Mouse (Mus musculus): ENCODE results near the gene Dhx29.

The Dhx29 gene

GRCm38 (mm10) chr13:112927287-112928001, at the start of gene Dhx29, which contains the start of gene Mtrex:
Gene Dhx29 (plus strand): TSS chr13:112927454.
Gene Mtrex (minus strand): TSS chr13:112927398.
- in situ Hi-C loops (cut with MboI, MseI), result loop anchor here in 1 of 2 experiments (5.0 kb wide), 1 partner anchor 110 kb away; the partner anchor contains the start of gene Cdc20b

- in situ Hi-C loops (cut with MboI, MseI), result loop anchor here in 1 of 2 experiments (10.0 kb wide), 1 partner anchor 212 kb away; no protein-coding TSS in a partner anchor
These were observed 40.0 kb upstream of the Dhx29 start for GRCm38 (mm10) chr13:112887234-112887633.

GRCm38 (mm10) chr13:112902176-112902575, 25.1 kb upstream of the Dhx29 start:
- in situ Hi-C loops (cut with MboI, MseI), result loop anchor here in 1 of 2 experiments (10.0 to 25.0 kb wide), 2 partner anchors 227 to 1140 kb away; no protein-coding TSS in a partner anchor

GRCm38 (mm10) chr13:112909663-112910062, 17.6 kb upstream of the Dhx29 start:
- in situ Hi-C loops (cut with MboI, MseI), result loop anchor here in 1 of 2 experiments (5.0 to 25.0 kb wide), 3 partner anchors 37 to 1147 kb away; no protein-coding TSS in a partner anchor

- in situ Hi-C loops (cut with MboI, MseI), result loop anchor here in 1 of 2 experiments (5.0 to 25.0 kb wide), 2 partner anchors 38 to 1148 kb away; no protein-coding TSS in a partner anchor
These were observed 16.8 kb upstream of the Dhx29 start for GRCm38 (mm10) chr13:112910434-112910833.

GRCm38 (mm10) chr13:112919141-112919865, 8.0 kb upstream of the Dhx29 start:
- in situ Hi-C loops (cut with MboI, MseI), result loop anchor here in 1 of 2 experiments (25.0 kb wide), 1 partner anchor 1157 kb away; no protein-coding TSS in a partner anchor

- in situ Hi-C loops (cut with MboI, MseI), result loop anchor here in 1 of 2 experiments (25.0 kb wide), 1 partner anchor 1159 kb away; no protein-coding TSS in a partner anchor
These were observed 6.3 kb upstream of the Dhx29 start for GRCm38 (mm10) chr13:112920906-112921305.

- in situ Hi-C loops (cut with MboI, MseI), result loop anchor here in 1 of 2 experiments (5.0 kb wide), 1 partner anchor 112 kb away; the partner anchor contains the start of gene Cdc20b
These were observed 2.0 kb upstream of the Dhx29 start for GRCm38 (mm10) chr13:112925266-112925665.

GRCm38 (mm10) chr13:112925976-112926375, 1.3 kb upstream of the Dhx29 start:
- in situ Hi-C loops (cut with MboI, MseI), result loop anchor here in 1 of 2 experiments (5.0 kb wide), 1 partner anchor 111 kb away; the partner anchor contains the start of gene Cdc20b

GRCm38 (mm10) chr13:112926796-112927195, 458 bp upstream of the Dhx29 start:
- in situ Hi-C loops (cut with MboI, MseI), result loop anchor here in 1 of 2 experiments (5.0 kb wide), 1 partner anchor 111 kb away; the partner anchor contains the start of gene Cdc20b

GRCm38 (mm10) chr13:112928038-112928668, 899 bp downstream of the Dhx29 start:
- in situ Hi-C loops (cut with MboI, MseI), result loop anchor here in 1 of 2 experiments (5.0 kb wide), 1 partner anchor 109 kb away; the partner anchor contains the start of gene Cdc20b

GRCm38 (mm10) chr13:112938130-112938529, 10.9 kb downstream of the Dhx29 start:
- in situ Hi-C loops (cut with MboI, MseI), result no loop called here

GRCm38 (mm10) chr13:112941879-112942330, 14.7 kb downstream of the Dhx29 start:
- in situ Hi-C loops (cut with MboI, MseI), result no loop called here

GRCm38 (mm10) chr13:112945312-112945711, 18.1 kb downstream of the Dhx29 start:
- in situ Hi-C loops (cut with MboI, MseI), result no loop called here

- in situ Hi-C loops (cut with MboI, MseI), result no loop called here
These were observed 18.6 kb downstream of the Dhx29 start for GRCm38 (mm10) chr13:112945900-112946299.

GRCm38 (mm10) chr13:112954067-112954466, 26.8 kb downstream of the Dhx29 start:
- in situ Hi-C loops (cut with MboI, MseI), result no loop called here

GRCm38 (mm10) chr13:112963081-112963480, 35.8 kb downstream of the Dhx29 start:
- in situ Hi-C loops (cut with MboI, MseI), result no loop called here

- in situ Hi-C loops (cut with MboI, MseI), result no loop called here
These were observed 37.2 kb downstream of the Dhx29 start for GRCm38 (mm10) chr13:112964421-112964820.

- in situ Hi-C loops (cut with MboI, MseI), result no loop called here
These were observed 40.0 kb downstream of the Dhx29 start for GRCm38 (mm10) chr13:112967267-112967666.

GRCm38 (mm10) chr13:112976720-112977119, 49.5 kb downstream of the Dhx29 start:
- in situ Hi-C loops (cut with MboI, MseI), result no loop called here
